Mouse (Mus musculus) kidney, postnatal 36 days (tissue): ENCODE results near the gene Ctnnd2.

Source experiments
- DNase-seq, 2 experiments: peaks; one replicate each; pipeline ENCODE4 v3.0.0; 2021 to 2022; ENCODE audit warnings: mixed read lengths in 2 of 2

Gene Ctnnd2

GRCm38 (mm10) chr15:30726066-30726465 is 553.7 kb downstream of the Ctnnd2 start:
- no peak for DNase-seq

- DNase-seq: no peak
Measured at GRCm38 (mm10) chr15:30738178-30738577, 565.8 kb downstream of the Ctnnd2 start.

GRCm38 (mm10) chr15:30740728-30741127 is 568.3 kb downstream of the Ctnnd2 start:
- peak; percentile 31 to 76 for DNase-seq

GRCm38 (mm10) chr15:30757991-30758390 is 585.6 kb downstream of the Ctnnd2 start:
- no peak for DNase-seq

GRCm38 (mm10) chr15:30762211-30762610 is 589.8 kb downstream of the Ctnnd2 start:
- DNase-seq: no peak

GRCm38 (mm10) chr15:30762695-30763285 is 590.4 kb downstream of the Ctnnd2 start:
- DNase-seq: no peak

- no peak for DNase-seq
Measured at GRCm38 (mm10) chr15:30776931-30777330, 604.5 kb downstream of the Ctnnd2 start.

- no peak for DNase-seq
Measured at GRCm38 (mm10) chr15:30777801-30778200, 605.4 kb downstream of the Ctnnd2 start.

GRCm38 (mm10) chr15:30779903-30780302 is 607.5 kb downstream of the Ctnnd2 start:
- no peak for DNase-seq

GRCm38 (mm10) chr15:30780977-30781376 is 608.6 kb downstream of the Ctnnd2 start:
- DNase-seq: no peak

- DNase-seq: no peak
Measured at GRCm38 (mm10) chr15:30785706-30786320, 613.4 kb downstream of the Ctnnd2 start.

- no peak for DNase-seq
Measured at GRCm38 (mm10) chr15:30793260-30793659, 620.9 kb downstream of the Ctnnd2 start.

- DNase-seq: no peak
Measured at GRCm38 (mm10) chr15:30795723-30796122, 623.3 kb downstream of the Ctnnd2 start.

GRCm38 (mm10) chr15:30827424-30828263 is 655.3 kb downstream of the Ctnnd2 start:
- no peak for DNase-seq

GRCm38 (mm10) chr15:30857277-30858176 is 685.1 kb downstream of the Ctnnd2 start:
- no peak for DNase-seq

GRCm38 (mm10) chr15:30867429-30867828 is 695.0 kb downstream of the Ctnnd2 start:
- DNase-seq: no peak

- no peak for DNase-seq
Measured at GRCm38 (mm10) chr15:30869673-30870512, 697.5 kb downstream of the Ctnnd2 start.

GRCm38 (mm10) chr15:30875523-30875922 is 703.1 kb downstream of the Ctnnd2 start:
- no peak for DNase-seq

GRCm38 (mm10) chr15:30884692-30885334 is 712.4 kb downstream of the Ctnnd2 start:
- no peak for DNase-seq

GRCm38 (mm10) chr15:30885410-30885809 is 713.0 kb downstream of the Ctnnd2 start:
- DNase-seq: peak in 1 of 2 experiments; percentile 0

- no peak for DNase-seq
Measured at GRCm38 (mm10) chr15:30887559-30887958, 715.2 kb downstream of the Ctnnd2 start.
